In the genomic region with DNA sequence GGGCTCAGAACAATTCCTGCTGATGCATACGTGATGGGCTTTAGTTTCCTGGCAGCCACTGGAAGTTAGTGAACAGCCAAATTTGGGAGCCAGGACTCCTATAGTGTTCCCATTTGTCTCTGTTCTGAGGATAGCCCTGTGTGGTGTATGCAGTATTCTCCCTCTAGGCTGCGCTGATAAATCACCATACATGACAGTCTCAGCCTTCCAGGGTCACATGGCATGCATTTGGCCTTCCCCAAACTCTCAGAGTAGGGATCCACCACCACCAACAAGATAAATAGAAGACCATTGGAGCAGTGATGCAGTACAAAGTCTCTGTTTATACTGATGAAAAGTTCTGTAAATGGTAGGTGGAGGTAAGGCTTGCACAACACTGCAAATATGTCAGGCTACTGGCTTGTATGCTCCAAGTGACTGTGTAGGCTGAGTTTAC, we compare ENCODE assay signal across 29 mouse cellular contexts.
DNase-seq lines count a peak whose midpoint lies in the region; ATAC-seq lines count a peak whose summit lies in the region.
"Had no signal": no experiment of that assay in that cellular context is flagged by ENCODE, and none has a peak within 500 bp of the region (broad histone marks: within the 10 kb centered on the region; RNA-seq: fewer than 3 reads in every experiment).

No protein-coding gene starts in this region.

- 77% methylated on average over 2 of the region's 2 CpGs for WGBS in heart, embryonic 10.5 days
- WGBS in liver, embryonic 11.5 days, result 72% methylated on average over 2 of the region's 2 CpGs
- 58% methylated on average over 2 of the region's 2 CpGs for WGBS in liver, embryonic 16.5 days (ENCODE audit: insufficient replicate concordance)

- peak; percentile 54 for DNase-seq in heart, embryonic 10.5 days (ENCODE audit: low spot score)
- no peak for DNase-seq in heart, postnatal 10 days
- peak; percentile 12 for DNase-seq in liver
- no peak for DNase-seq in liver, embryonic 11.5 days (ENCODE audit: low spot score)
- no peak for DNase-seq in gastrocnemius, adult 18-20 months (ENCODE audit: low spot score)
- no peak for DNase-seq in thymus, postnatal 25 days
- DNase-seq: adrenal gland, adult 8-10 months; B cell, adult 2 months; cerebellum, adult 11 months; cerebellum, adult 9-11 months; gastrocnemius, postnatal 25 days; heart, adult 18-20 months; heart, postnatal 14 days; kidney, adult 9 months; kidney, postnatal 10 days; layer of hippocampus, adult 9-11 months; lung, postnatal 36 days; right cerebral cortex, postnatal 4 days had no signal

- H3K36me3 ChIP-seq in heart, embryonic 10.5 days, result no peaks in the 10 kb centered on the region
- no peaks in the 10 kb centered on the region for H3K36me3 ChIP-seq in liver, embryonic 11.5 days (ENCODE audit: control insufficient read depth, insufficient read depth, low read length)
- H3K36me3 ChIP-seq in liver, embryonic 16.5 days (ENCODE audit: control insufficient read depth, insufficient read depth), result no peaks in the 10 kb centered on the region
- H3K36me3 ChIP-seq: embryonic facial prominence, embryonic 12.5 days; heart, embryonic 13.5 days; hindbrain, embryonic 10.5 days; limb, embryonic 10.5 days; limb, embryonic 15.5 days; midbrain, embryonic 12.5 days; neural tube, embryonic 13.5 days had no signal

- H3K4me2 ChIP-seq in liver, embryonic 11.5 days, result no peak overlapping the region
- no peak overlapping the region for H3K4me2 ChIP-seq in liver, embryonic 16.5 days (ENCODE audit: low read depth, low read length)
- H3K4me2 ChIP-seq: embryonic facial prominence, embryonic 12.5 days; heart, embryonic 13.5 days; limb, embryonic 15.5 days; midbrain, embryonic 12.5 days; neural tube, embryonic 13.5 days had no signal

- H3K9ac ChIP-seq in liver, embryonic 11.5 days (ENCODE audit: low read depth, low read length), result no peak overlapping the region
- no peak overlapping the region for H3K9ac ChIP-seq in liver, embryonic 16.5 days (ENCODE audit: low read depth, low read length)
- H3K9ac ChIP-seq: embryonic facial prominence, embryonic 12.5 days; heart, embryonic 13.5 days; limb, embryonic 15.5 days; midbrain, embryonic 12.5 days; neural tube, embryonic 13.5 days had no signal

- intact Hi-C loops in heart, postnatal 10 days (cut with DNase I), result no loop called here

- no peaks in the 10 kb centered on the region for H3K9me3 ChIP-seq in heart, embryonic 10.5 days
- no peaks in the 10 kb centered on the region for H3K9me3 ChIP-seq in liver, embryonic 11.5 days (ENCODE audit: control insufficient read depth, low read length)
- no peaks in the 10 kb centered on the region for H3K9me3 ChIP-seq in liver, embryonic 16.5 days (replicated peaks; ENCODE audit: control insufficient read depth, low read length)
- H3K9me3 ChIP-seq: embryonic facial prominence, embryonic 12.5 days; heart, embryonic 13.5 days; hindbrain, embryonic 10.5 days; limb, embryonic 10.5 days; limb, embryonic 15.5 days; midbrain, embryonic 12.5 days; neural tube, embryonic 13.5 days had no signal

- H3K27me3 ChIP-seq in heart, embryonic 10.5 days (ENCODE audit: insufficient read depth, poor library complexity, severe bottlenecking), result no peaks in the 10 kb centered on the region
- H3K27me3 ChIP-seq in liver, embryonic 11.5 days (replicated peaks; ENCODE audit: control insufficient read depth, insufficient read depth, low read length), result no peaks in the 10 kb centered on the region
- H3K27me3 ChIP-seq in liver, embryonic 16.5 days (ENCODE audit: control insufficient read depth, insufficient read depth, low read depth, low read length), result no peaks in the 10 kb centered on the region
- H3K27me3 ChIP-seq: embryonic facial prominence, embryonic 12.5 days; heart, embryonic 13.5 days; limb, embryonic 15.5 days; midbrain, embryonic 12.5 days; neural tube, embryonic 13.5 days had no signal

- H3K4me1 ChIP-seq in heart, embryonic 10.5 days, result no peaks in the 10 kb centered on the region
- no peaks in the 10 kb centered on the region for H3K4me1 ChIP-seq in liver, embryonic 11.5 days (replicated peaks; ENCODE audit: control insufficient read depth, insufficient read depth, low read length)
- no peaks in the 10 kb centered on the region for H3K4me1 ChIP-seq in liver, embryonic 16.5 days (ENCODE audit: control insufficient read depth, low read depth, low read length)
- H3K4me1 ChIP-seq: embryonic facial prominence, embryonic 12.5 days; heart, embryonic 13.5 days; hindbrain, embryonic 10.5 days; limb, embryonic 10.5 days; limb, embryonic 15.5 days; midbrain, embryonic 12.5 days; neural tube, embryonic 13.5 days had no signal

- peak; percentile 78 for ATAC-seq in liver, embryonic 11.5 days (replicated peaks; ENCODE audit: low FRiP score)
- peak; percentile 96 for ATAC-seq in liver, embryonic 16.5 days (ENCODE audit: low read depth)
- ATAC-seq: activated CD4-positive, CD25-positive, alpha-beta regulatory T cell, adult 4 months; forebrain, embryonic 14.5 days; hindbrain, embryonic 16.5 days had no signal

- H3K27ac ChIP-seq in heart, embryonic 10.5 days, result no peak overlapping the region
- H3K27ac ChIP-seq in liver, embryonic 11.5 days (ENCODE audit: low read depth, low read length), result no peak overlapping the region
- no peak overlapping the region; the same call in 1 of the 2 replicates for H3K27ac ChIP-seq in liver, embryonic 16.5 days (ENCODE audit: low read length)
- H3K27ac ChIP-seq: embryonic facial prominence, embryonic 12.5 days; heart, embryonic 13.5 days; hindbrain, embryonic 10.5 days; limb, embryonic 10.5 days; limb, embryonic 15.5 days; midbrain, embryonic 12.5 days; neural tube, embryonic 13.5 days had no signal

- H3K4me3 ChIP-seq in heart, embryonic 10.5 days, result no peak overlapping the region
- no peak overlapping the region for H3K4me3 ChIP-seq in liver, embryonic 11.5 days (ENCODE audit: low read depth, low read length)
- no peak overlapping the region for H3K4me3 ChIP-seq in liver, embryonic 16.5 days (ENCODE audit: low read depth, low read length)
- H3K4me3 ChIP-seq: embryonic facial prominence, embryonic 12.5 days; heart, embryonic 13.5 days; hindbrain, embryonic 10.5 days; limb, embryonic 10.5 days; limb, embryonic 15.5 days; midbrain, embryonic 12.5 days; neural tube, embryonic 13.5 days had no signal

Comparison
In these comparisons a context has a peak if more than half of its experiments do, and no peak if none do; other contexts are left out.
1. DNase-seq: peak in heart, embryonic 10.5 days (single experiment) and liver (single experiment); none in heart, postnatal 10 days (0 of 2), liver, embryonic 11.5 days (single experiment), gastrocnemius, adult 18-20 months (single experiment) and thymus, postnatal 25 days (single experiment).